Mouse (Mus musculus) left cerebral cortex, postnatal 4 days (tissue): ENCODE results near the gene Astn1. TPM values are rescaled to one million over a fixed set of nuclear protein-coding genes. Genes with fewer than 3 reads are reported as not detected.
A peak's percentile ranks its signal among the peaks of the same experiment; 100 is the strongest.

Source experiments
- DNase-seq: peaks from one replicate; pipeline ENCODE4 v3.0.0-alpha.2; 2022
- intact Hi-C: fragments of 180-260 bp; cut with DNase I; formaldehyde crosslinking; loops from one replicate; pipeline ENCODE4 v1.15.1; 2025
- total RNA-seq, 2 experiments: library from RNA; stranded (reverse); gene quantifications; 2 replicates each; pipeline ENCODE4 v1.2.3; 2021

Astn1 gene
- total RNA-seq, 2 experiments from 2014 or later: 166 to 167 TPM

- intact Hi-C loops: no loop called here
- no peak for DNase-seq
These were observed 242.1 kb downstream of the Astn1 start for GRCm38 (mm10) chr1:158604149-158604548.

GRCm38 (mm10) chr1:158605597-158605996 is 243.5 kb downstream of the Astn1 start:
- no peak for DNase-seq
- intact Hi-C loops: no loop called here

DNA sequence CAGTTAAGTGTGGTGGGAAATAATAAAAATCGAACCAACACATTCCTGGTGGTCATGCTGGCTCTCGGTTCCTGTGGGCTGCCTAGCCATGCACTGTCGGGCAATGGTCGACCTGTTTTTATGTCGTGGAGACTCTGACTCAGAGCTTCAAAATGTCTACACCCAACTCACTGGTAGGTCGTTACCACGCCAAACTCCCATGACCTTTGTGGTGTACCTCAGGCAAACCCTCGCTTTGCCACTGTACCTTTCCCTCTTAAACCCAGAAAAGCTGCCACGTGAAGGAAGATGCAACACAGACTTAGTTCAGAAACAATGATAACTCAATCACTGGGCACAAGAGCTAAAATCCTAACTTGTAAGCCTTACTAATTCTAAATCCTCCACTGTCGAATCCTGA is 244.3 kb downstream of the Astn1 start:
- intact Hi-C loops: no loop called here
- no peak for DNase-seq

- no peak for DNase-seq
These were observed 245.1 kb downstream of the Astn1 start for GRCm38 (mm10) chr1:158607201-158607600.

GRCm38 (mm10) chr1:158615202-158615601 is 253.1 kb downstream of the Astn1 start:
- DNase-seq: no peak
- intact Hi-C loops: no loop called here

More at GRCm38 (mm10) chr1:158607201-158607600, 245.1 kb downstream of the Astn1 start:
- intact Hi-C loops: no loop called here

DNA sequence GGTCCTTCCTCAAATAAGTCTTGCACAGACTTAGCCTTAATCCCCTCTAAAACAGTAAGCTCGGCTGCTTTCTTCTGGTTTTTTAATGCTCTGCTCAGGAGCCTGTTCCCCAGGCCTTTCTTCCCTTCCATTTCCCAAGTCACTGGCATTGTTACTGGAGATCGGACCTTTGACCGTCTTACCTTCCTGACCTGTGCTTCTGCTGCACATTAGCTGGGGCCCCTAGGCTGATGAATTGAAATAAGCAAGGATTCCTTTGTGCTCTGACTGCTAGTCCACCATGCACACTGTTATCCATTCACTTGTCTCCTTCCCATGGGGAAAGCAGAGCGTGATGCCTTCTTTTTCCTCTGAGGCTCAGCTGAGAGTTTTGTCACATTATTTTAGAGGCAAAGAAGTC is 255.9 kb downstream of the Astn1 start:
- intact Hi-C loops: no loop called here

DNA sequence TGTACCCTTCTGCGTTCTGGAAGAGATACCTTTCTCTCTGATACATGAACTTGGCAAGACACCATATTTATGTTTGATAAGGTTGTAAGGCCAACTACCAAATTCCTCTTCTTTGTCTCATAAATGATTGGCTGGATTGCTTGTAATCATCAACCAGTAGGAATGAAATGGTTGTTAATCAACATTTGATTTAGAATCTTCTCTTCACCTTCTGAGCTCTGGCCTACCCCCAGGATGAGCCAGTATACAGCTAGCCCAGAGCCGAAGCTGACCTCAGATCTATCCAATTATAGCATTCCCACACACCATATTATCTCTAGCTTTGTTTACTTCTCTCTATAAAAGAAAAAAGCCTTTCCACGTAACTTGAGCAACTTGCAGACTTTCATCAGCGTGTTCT is 270.9 kb downstream of the Astn1 start:
- intact Hi-C loops: no loop called here
- DNase-seq: no peak

More for the DNA sequence above, 255.9 kb downstream of the Astn1 start:
- no peak for DNase-seq

DNA sequence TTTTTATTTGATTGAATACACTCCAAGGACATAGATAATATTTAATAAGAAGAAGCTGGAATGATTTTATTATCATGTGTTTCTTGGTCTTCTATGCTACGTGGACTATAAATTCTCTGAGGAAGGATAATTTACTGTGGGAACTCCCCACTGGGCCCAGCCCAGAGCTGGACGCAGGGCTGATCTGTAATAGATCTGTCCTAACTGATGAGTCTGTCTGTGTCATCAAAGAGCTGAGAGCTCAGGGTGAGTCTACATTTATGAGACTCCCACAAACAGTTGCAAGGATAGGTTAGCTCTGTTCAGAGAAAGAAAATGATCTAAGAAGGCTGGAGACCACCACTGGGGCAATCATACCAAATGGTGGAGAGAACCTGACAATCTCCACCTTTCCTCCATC is 271.4 kb downstream of the Astn1 start:
- intact Hi-C loops: no loop called here

DNA sequence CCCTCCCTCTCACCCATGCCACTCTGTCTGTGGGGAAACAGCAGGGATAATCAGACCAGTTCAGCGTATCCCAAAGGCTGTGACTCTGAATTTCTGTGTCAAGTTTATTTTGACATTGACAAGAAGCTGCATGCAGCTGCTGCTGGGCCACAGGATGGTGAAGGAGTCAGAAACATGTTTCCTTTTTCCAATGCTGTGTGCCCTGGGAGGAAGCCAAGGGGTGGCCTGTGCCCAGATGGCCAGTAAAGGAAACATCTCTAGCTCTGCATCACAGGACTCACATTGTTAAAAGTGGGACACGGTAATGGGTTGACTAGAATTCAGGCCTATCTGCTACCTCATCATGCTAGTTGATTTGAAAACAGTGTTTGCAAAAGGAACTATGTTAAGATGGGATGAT is 279.2 kb downstream of the Astn1 start:
- DNase-seq: peak; percentile 47
- intact Hi-C loops: no loop called here

More for the DNA sequence above, 271.4 kb downstream of the Astn1 start:
- DNase-seq: no peak

- intact Hi-C loops: no loop called here
- no peak for DNase-seq
These were observed 280.2 kb downstream of the Astn1 start for GRCm38 (mm10) chr1:158642247-158642646.

DNA sequence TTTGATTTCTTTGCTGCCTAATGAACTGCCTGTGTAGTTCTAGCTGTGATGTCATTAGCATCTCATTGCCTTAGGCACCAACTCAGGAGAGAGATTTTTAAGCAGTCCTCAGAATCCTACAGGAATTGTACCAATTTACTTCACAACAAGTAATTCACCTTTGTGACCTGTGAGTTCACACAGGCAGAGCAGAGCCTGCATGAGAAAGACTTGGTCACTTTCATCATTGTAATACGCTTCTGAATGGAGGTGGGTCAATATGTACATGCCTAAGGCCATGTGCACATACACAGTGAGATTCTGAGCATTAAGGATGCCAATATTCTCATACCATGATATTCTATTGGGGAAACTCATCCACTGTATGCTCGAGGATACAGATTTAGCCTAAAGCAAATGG is 290.7 kb downstream of the Astn1 start:
- no peak for DNase-seq
- intact Hi-C loops: loop anchor here (5.0 to 10.0 kb wide), 3 partner anchors 298 to 1100 kb away; partner anchors contain the start of gene Brinp2

DNA sequence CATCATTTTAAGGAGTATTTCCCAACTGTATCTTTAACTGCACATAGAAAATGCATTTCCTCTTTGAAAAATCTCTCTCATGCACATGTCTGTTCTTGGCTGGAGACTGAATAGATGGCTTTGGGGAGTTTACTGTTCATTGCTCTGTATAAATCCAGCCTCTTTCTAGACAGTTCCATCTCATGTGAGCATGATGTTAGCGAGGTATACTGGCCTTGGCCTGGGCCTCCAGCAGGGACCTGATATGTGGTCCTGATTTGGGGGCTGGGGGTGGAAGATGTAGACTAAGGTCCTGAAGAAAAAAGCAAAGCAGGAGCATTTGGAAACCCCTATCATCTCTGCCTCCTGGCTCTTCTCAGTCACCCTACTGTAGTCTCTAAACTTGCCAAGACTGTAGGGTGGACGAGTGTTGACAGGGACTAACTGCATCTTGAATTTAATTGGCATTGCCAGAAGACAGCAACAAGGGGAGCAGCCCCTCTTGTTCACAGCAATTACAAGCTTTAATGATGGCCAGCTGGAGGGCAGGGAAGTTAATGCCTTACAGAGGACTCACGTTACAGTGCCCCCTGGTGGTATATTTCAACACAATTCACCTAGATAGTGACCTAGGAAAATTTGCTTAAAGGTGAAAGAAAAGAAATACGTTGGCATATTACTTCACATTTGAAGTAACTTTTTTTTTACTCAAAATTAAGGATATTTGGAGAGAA is 291.9 kb downstream of the Astn1 start:
- intact Hi-C loops: loop anchor here (5.0 to 10.0 kb wide), 3 partner anchors 299 to 1102 kb away; partner anchors contain the start of gene Brinp2

DNA sequence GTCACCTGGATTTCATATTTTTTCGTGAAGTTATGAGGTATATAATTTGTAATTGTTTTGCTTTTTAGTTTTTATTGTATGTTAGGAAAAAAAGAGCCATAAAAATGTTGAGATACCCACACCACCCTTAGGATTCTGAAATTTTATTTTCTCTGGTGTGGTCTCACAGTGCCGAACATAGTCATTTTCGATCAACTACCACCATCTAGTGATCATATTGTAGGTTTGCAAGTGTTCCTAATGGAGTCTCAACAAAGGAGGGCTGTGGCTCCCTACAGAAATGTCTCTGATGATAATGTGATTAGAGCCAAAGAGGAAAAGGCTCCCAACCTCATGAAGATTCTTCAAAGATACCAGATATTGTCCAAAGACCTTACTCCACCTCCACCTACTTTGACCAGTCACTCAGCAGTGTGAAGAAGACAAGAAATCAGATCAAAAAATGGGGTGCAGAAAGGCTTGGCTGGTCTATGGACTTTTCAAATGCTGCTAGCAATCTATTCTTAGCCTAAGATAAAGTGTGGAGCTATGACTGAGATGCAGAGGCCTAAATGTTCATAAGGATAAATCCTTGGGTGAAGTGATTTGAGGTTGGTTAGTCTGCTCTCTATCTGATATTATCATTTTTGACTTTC is 292.6 kb downstream of the Astn1 start:
- intact Hi-C loops: loop anchor here (5.0 to 10.0 kb wide), 3 partner anchors 300 to 1102 kb away; partner anchors contain the start of gene Brinp2
- no peak for DNase-seq

More for the DNA sequence above, 291.9 kb downstream of the Astn1 start:
- DNase-seq: peak; percentile 63

GRCm38 (mm10) chr1:158656986-158657385 is 294.9 kb downstream of the Astn1 start:
- intact Hi-C loops: loop anchor here (10.0 kb wide), 1 partner anchor 302 kb away; the partner anchor contains the start of gene Brinp2
- DNase-seq: peak; percentile 29

GRCm38 (mm10) chr1:158666001-158666400 is 303.9 kb downstream of the Astn1 start:
- no peak for DNase-seq
- intact Hi-C loops: no loop called here

DNA sequence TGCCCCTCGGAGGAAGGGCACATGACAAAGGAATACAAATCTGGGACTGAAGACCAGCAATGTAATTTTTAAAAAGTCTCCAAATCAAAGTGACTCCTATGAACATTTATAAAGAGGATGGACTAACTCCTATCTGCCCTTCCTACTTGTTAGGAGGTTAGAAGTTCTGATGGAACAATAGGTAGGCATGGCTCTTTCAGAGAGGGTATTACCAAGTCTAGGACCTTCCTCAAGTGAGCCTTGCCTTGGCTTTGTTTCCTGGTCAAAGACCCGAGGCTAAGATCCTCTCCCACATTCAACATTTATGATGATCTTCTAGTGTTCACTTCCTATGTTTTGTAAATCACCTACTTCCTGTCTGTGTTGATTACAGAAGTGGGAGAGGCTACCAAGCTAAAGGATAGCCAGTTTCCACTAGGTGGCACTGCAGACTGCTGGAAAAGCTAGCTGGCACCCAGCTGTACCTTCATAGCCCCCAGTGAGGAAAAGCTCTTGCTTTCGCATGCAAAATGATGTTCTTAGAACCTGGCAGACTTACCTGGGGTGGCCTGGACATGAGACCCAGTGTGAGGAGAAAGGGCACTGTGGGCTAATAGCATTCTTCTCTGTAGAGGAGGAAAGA is 308.0 kb downstream of the Astn1 start:
- DNase-seq: peak; percentile 60
- intact Hi-C loops: loop anchor here (5.0 kb wide), 1 partner anchor 282 kb away; no protein-coding TSS in a partner anchor

DNA sequence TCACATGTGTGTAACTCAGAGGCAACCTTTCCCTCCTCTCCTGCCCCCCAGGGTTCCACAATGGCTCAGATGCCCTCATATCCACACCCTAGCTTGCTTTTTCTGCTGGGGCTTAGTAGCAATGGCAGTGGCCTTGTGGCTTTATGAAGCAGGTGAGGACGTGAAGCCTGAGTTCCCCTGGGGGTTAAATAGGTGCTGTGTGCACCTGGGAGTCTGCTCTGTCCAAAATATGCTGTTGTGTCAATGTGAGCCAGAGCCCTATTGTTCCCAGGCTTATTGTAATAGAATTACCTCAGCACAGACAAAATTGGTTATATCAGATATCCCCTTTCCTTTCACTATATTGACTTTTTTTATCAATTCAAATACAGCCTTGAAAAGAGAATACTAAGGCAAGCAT is 325.7 kb downstream of the Astn1 start:
- DNase-seq: no peak

GRCm38 (mm10) chr1:158697423-158697822 is 335.4 kb downstream of the Astn1 start:
- no peak for DNase-seq
- intact Hi-C loops: no loop called here

More for the DNA sequence above, 325.7 kb downstream of the Astn1 start:
- intact Hi-C loops: no loop called here

- intact Hi-C loops: no loop called here
- DNase-seq: no peak
These were observed 335.9 kb downstream of the Astn1 start for GRCm38 (mm10) chr1:158697859-158698569.

DNA sequence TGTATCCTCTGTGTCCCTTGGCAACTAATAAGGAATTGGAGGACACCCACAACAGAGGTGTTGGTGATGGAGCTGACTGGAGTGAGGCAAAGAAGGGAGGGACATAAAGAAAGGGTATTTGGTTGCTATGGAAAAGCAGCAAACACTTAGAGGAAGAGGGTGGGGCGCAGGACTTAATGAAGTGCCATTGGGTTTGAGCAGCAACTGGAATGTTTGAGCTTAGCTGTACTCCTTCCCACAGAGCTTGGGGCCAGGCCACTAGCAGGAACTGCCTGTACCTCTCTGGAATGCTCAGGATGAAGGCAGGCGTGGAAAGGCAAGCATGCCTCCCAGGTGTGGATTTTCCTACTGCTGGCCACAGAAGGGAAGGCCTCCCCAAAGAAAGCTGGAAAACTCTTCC is 337.2 kb downstream of the Astn1 start:
- intact Hi-C loops: no loop called here
- DNase-seq: no peak

GRCm38 (mm10) chr1:158700147-158700546 is 338.1 kb downstream of the Astn1 start:
- intact Hi-C loops: no loop called here
- DNase-seq: no peak
